Mouse (Mus musculus) liver, embryonic 14.5 days (tissue): ENCODE measurements around the gene Bptf. TPM values are rescaled to one million over a fixed set of nuclear protein-coding genes. Genes with fewer than 3 reads are reported as not detected.

ENCODE experiments used
- ATAC-seq: fragments of 200-750 bp; cut with Nextera tagmentation; 2 replicates; pipeline ENCODE4 v1.8.0; 2017; ENCODE audit warnings: moderate number of reproducible peaks, mild to moderate bottlenecking, moderate library complexity; ENCODE audit not compliant: insufficient read depth
- DNase-seq, 3 experiments: peaks; one replicate each; pipeline ENCODE4 v3.0.0-alpha.2; 2012 to 2013; ENCODE audit warnings: low read depth in 3 of 3, low spot score in 3 of 3
- H3K27ac ChIP-seq: fragments of 300-500 bp; sonication (generic); 2 replicates; pipeline ENCODE4 v1.5.1; 2014; ENCODE audit warnings: moderate library complexity, mild to moderate bottlenecking, control low read depth, inconsistent platforms
- H3K27me3 ChIP-seq: fragments of 300-500 bp; sonication (generic); 2 replicates; pipeline ENCODE4 v1.6.1; 2014; ENCODE audit warnings: mild to moderate bottlenecking, low read length, moderate library complexity; ENCODE audit not compliant: control insufficient read depth, insufficient read depth
- H3K36me3 ChIP-seq: fragments of 300-500 bp; sonication (generic); replicated peaks from 2 replicates; pipeline ENCODE4 v1.6.1; 2014; ENCODE audit warnings: low read depth; ENCODE audit not compliant: control insufficient read depth, insufficient read depth
- H3K4me1 ChIP-seq, 2 experiments: fragments of 200-500 bp in 1 of 2; fragments of 300-500 bp in 1 of 2; sonication (generic) in 1 of 2; replicated peaks; 2 replicates each; pipeline ENCODE4 v1.6.1; 2012 to 2014; ENCODE audit warnings: antibody characterized with exemption in 1 of 2, inconsistent platforms in 1 of 2, low read length in 1 of 2; ENCODE audit not compliant: control insufficient read depth in 2 of 2, insufficient read depth in 2 of 2
- H3K4me2 ChIP-seq: fragments of 300-500 bp; sonication (generic); 2 replicates; pipeline ENCODE4 v1.6.1; 2014; ENCODE audit warnings: low read depth, mild to moderate bottlenecking, control low read depth, moderate library complexity
- H3K4me3 ChIP-seq, 2 experiments: fragments of 200-500 bp in 1 of 2; fragments of 300-500 bp in 1 of 2; sonication (generic) in 1 of 2; 2 replicates each; pipeline ENCODE4 v1.5.1; 2012 to 2014; ENCODE audit warnings: low read depth in 2 of 2, low read length in 2 of 2, mild to moderate bottlenecking in 2 of 2, control low read depth in 1 of 2, inconsistent platforms in 1 of 2, moderate library complexity in 1 of 2; ENCODE audit not compliant: insufficient read depth in 1 of 2
- H3K9ac ChIP-seq: fragments of 300-500 bp; sonication (generic); replicated peaks from 2 replicates; pipeline ENCODE4 v1.6.1; 2014; ENCODE audit warnings: mild to moderate bottlenecking, control low read depth, moderate library complexity
- H3K9me3 ChIP-seq: fragments of 300-500 bp; sonication (generic); 2 replicates; pipeline ENCODE4 v1.6.1; 2016; ENCODE audit warnings: low read length, mixed read lengths; ENCODE audit not compliant: control insufficient read depth
- CTCF ChIP-seq: IDR thresholded peaks from 2 replicates; pipeline ENCODE4 v1.5.1; 2016; ENCODE audit warnings: antibody characterized with exemption, low read depth, control low read depth
- EP300 ChIP-seq: IDR thresholded peaks from 2 replicates; pipeline ENCODE4 v1.6.1; 2016; ENCODE audit warnings: antibody characterized with exemption, low read depth
- WGBS: fragments of 180-500 bp; shearing (Covaris S2); extraction: QIAGEN DNeasy Blood & Tissue Kit; methylation state at CpG from one replicate; pipeline ENCODE4 v1.1.7; 2014; ENCODE audit not compliant: insufficient replicate concordance; 5-methylcytosine and 5-hydroxymethylcytosine counted together
- polyA plus RNA-seq, 2 experiments: library from polyadenylated mRNA; depleted of rRNA in 1 of 2; stranded (reverse) in 1 of 2; unstranded in 1 of 2; fragments of >200 nt; fragmentation: Nextera tagmentation in 1 of 2; extraction: Ambion mirVana in 1 of 2; gene quantifications; 2 replicates each; pipeline versions ENCODE4 v1.2.1 to v1.2.3; 2012 to 2014

Bptf gene
- polyA plus RNA-seq, 2 experiments = 7.5 to 10.3 TPM

DNA sequence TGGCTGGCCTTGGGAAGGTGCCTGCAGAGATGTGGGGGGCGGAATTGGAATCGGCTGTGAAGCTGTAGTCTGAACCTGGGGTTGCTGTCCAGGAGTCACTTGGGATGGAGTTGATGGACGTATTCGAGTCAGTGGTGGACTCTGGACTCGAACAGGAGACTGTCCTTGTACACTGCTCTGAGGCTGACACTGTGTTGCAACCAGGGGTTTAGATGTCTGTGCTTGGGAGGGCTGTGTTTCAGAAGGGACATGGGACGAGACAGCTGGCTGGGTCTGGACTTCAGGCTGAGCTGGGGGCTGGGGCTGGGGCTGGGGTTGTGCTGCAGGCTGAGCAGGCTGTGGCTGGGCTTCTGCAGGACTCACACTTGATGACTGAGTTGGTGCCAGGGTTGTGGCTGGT, 77.1 kb downstream of the Bptf start:
- ATAC-seq (peak; percentile 57), DNase-seq (peak in 1 of 3 experiments; percentile 6)
- Histone ChIP-seq H3K36me3 (peaks cover 65% of the 10 kb centered on the region), H3K9me3 (no peaks in the 10 kb centered on the region), H3K4me2 (no peak overlapping the region), H3K9ac (no peak overlapping the region), H3K4me1 (no peaks in the 10 kb centered on the region; a peak in 1 of 4 replicates), H3K4me3 (no peak overlapping the region), H3K27me3 (no peaks in the 10 kb centered on the region), H3K27ac (no peak overlapping the region)
- 78% methylated on average over 6 of the region's 6 CpGs for WGBS
- no peak for TF ChIP-seq CTCF
- TF ChIP-seq EP300 = no peak

DNA sequence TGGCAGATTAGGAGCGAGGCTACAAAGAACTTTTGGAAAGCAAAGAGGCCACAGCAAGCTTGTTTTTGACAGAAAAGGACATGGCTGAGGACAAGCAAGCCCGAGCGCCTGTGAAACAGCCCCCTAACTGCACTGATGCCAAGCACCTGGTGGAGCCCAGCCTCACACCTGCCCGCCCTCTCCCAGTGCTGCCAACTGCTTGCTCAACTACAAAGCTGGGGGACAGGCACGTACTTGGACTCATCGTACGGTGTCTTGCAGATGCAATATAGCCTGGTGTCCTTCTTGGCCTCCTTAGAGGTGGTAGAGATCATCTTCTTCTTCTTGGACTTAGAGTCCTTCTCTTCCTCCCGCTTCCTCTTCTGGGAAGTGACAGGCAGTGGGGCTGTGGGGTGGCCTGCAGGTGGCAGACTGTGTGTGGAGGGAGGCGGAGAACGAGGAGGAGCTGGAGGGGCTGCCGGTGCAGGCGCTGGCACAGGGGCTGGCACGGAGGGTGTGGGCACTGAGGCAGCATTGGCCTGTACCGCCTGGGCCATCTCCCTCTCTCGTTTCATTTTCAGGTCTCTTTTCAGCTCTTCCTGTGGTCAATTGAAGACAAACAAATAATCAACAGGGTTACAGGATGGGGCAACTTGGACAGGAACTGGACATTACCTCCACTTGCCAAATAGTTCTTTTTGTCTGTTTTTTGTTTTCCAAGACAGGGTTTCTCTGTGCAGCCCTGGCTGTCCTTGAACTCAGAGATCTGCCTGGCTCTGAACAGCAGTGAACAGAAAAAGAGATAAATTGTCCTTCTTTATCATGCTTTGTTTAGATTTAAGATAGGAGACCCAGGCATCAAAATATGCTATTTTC, 84.9 kb downstream of the Bptf start:
- TF ChIP-seq CTCF = no peak
- TF ChIP-seq EP300 = no peak
- WGBS = 82% methylated on average over 15 of the region's 15 CpGs
- ATAC-seq = no peak

DNA sequence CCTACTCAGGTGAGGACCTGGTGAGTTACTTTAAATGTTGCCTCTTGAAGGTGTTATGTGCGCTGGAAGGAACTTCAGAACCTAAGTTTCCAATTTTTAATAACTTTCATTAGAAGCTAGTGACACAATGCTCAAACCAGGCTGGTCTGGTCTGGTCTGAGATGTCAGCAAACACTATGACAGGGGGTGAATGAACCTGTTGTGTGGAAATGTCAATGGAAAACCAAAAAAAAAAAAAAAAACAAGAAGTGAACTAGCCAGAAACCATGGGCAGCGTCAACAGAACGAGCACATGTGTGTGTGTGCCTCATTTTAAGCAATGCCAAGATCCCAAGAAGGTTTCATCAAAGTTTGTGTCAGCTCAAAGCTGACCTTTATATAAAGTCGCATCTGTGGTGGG, 86.4 kb downstream of the Bptf start:
- H3K4me3 ChIP-seq = no peak overlapping the region
- DNase-seq = no peak
- H3K27ac ChIP-seq = no peak overlapping the region
- H3K27me3 ChIP-seq = no peaks in the 10 kb centered on the region
- ATAC-seq = no peak
- 76% methylated on average over 4 of the region's 4 CpGs for whole genome bisulfite sequencing
- H3K9ac ChIP-seq = no peak overlapping the region
- H3K36me3 ChIP-seq = peaks cover 26% of the 10 kb centered on the region
- TF ChIP-seq EP300 = no peak
- no peak for TF ChIP-seq CTCF
- peaks cover 3 to 7% of the 10 kb centered on the region in 2 experiments for H3K4me1 ChIP-seq
- no peaks in the 10 kb centered on the region for H3K9me3 ChIP-seq
- no peak overlapping the region for H3K4me2 ChIP-seq

More for the DNA sequence above, 84.9 kb downstream of the Bptf start:
- no peak overlapping the region for H3K4me2 ChIP-seq
- H3K9ac ChIP-seq = no peak overlapping the region
- H3K4me3 ChIP-seq = no peak overlapping the region
- H3K27ac ChIP-seq = no peak overlapping the region
- no peaks in the 10 kb centered on the region for H3K27me3 ChIP-seq
- peaks cover 3 to 7% of the 10 kb centered on the region in 2 experiments for H3K4me1 ChIP-seq
- no peaks in the 10 kb centered on the region for H3K9me3 ChIP-seq
- DNase-seq = no peak
- H3K36me3 ChIP-seq = peaks cover 18% of the 10 kb centered on the region

GRCm38 (mm10) chr11:107044321-107044720, 87.6 kb downstream of the Bptf start:
- WGBS = 10% methylated on average over 5 of the region's 5 CpGs
- Histone ChIP-seq H3K4me2 (peak overlapping the region; percentile 44), H3K27ac (peak overlapping the region; percentile 49), H3K4me3 (no peak overlapping the region), H3K9me3 (no peaks in the 10 kb centered on the region), H3K4me1 (peaks cover 3 to 7% of the 10 kb centered on the region in 2 experiments), H3K27me3 (no peaks in the 10 kb centered on the region), H3K36me3 (peaks cover 29% of the 10 kb centered on the region), H3K9ac (peak overlapping the region; percentile 33; the same call in 1 of the 2 replicates)
- TF ChIP-seq EP300 = peak; percentile 44; the same call in 1 of the 2 replicates
- TF ChIP-seq CTCF = peak; percentile 88
- ATAC-seq (peak; percentile 81), DNase-seq (peak; percentile 84 to 86 (median 85))

GRCm38 (mm10) chr11:107043361-107043760, 88.6 kb downstream of the Bptf start:
- ATAC-seq (0 out of 2 replicates have a peak, but pooled peaks have one; percentile 6), DNase-seq (no peak)
- WGBS = 87% methylated on average over 11 of the region's 11 CpGs
- H3K4me3 ChIP-seq = no peak overlapping the region
- no peak overlapping the region for H3K4me2 ChIP-seq
- H3K36me3 ChIP-seq = peaks cover 29% of the 10 kb centered on the region
- peaks cover 3 to 7% of the 10 kb centered on the region in 2 experiments for H3K4me1 ChIP-seq
- H3K9ac ChIP-seq = no peak overlapping the region
- H3K27me3 ChIP-seq = no peaks in the 10 kb centered on the region
- no peak for TF ChIP-seq CTCF
- no peak for TF ChIP-seq EP300
- no peaks in the 10 kb centered on the region for H3K9me3 ChIP-seq
- H3K27ac ChIP-seq = no peak overlapping the region
